Mouse (Mus musculus) megakaryocyte, embryonic 14.5 days (primary cell): ENCODE measurements around the gene H1f0. TPM values are rescaled to one million over a fixed set of nuclear protein-coding genes. Genes with fewer than 3 reads are reported as not detected.
"Not testable (repeated sequence)": the region's sequence is repeated elsewhere in the genome, so short reads cannot be mapped to it uniquely, and the experiment has no call there.

Source experiments
- H3K27me3 ChIP-seq: replicated peaks from 2 replicates; pipeline ENCODE3; 2012; ENCODE audit warnings: inconsistent platforms
- H3K36me3 ChIP-seq: replicated peaks from 2 replicates; pipeline ENCODE3; 2012; ENCODE audit warnings: low read length, inconsistent platforms, mixed read lengths
- H3K4me1 ChIP-seq: 2 replicates; pipeline ENCODE4 v1.6.1; 2012; ENCODE audit warnings: inconsistent platforms
- H3K4me3 ChIP-seq: replicated peaks from 2 replicates; pipeline ENCODE3; 2012; ENCODE audit warnings: moderate library complexity, mild to moderate bottlenecking, inconsistent platforms
- H3K9me3 ChIP-seq: 2 replicates; pipeline ENCODE4 v1.6.1; 2012; ENCODE audit warnings: inconsistent platforms
- FLI1 ChIP-seq: IDR thresholded peaks from 2 replicates; pipeline ENCODE4 v1.6.1; 2012; ENCODE audit warnings: low read length, inconsistent platforms, mixed read lengths
- GATA1 ChIP-seq: IDR thresholded peaks from 3 replicates; pipeline ENCODE4 v1.6.1; 2012; ENCODE audit warnings: mixed read lengths, low read length, inconsistent platforms, borderline replicate concordance
- polyA plus RNA-seq: library from polyadenylated mRNA; stranded (reverse); fragments of >175 nt; gene quantifications from 2 replicates; pipeline ENCODE4 v1.2.3, GENCODE M21; 2012; ENCODE audit warnings: low replicate concordance; ENCODE audit not compliant: insufficient read depth

The H1f0 gene
- polyA plus RNA-seq, 1 experiment: 406 TPM

DNA sequence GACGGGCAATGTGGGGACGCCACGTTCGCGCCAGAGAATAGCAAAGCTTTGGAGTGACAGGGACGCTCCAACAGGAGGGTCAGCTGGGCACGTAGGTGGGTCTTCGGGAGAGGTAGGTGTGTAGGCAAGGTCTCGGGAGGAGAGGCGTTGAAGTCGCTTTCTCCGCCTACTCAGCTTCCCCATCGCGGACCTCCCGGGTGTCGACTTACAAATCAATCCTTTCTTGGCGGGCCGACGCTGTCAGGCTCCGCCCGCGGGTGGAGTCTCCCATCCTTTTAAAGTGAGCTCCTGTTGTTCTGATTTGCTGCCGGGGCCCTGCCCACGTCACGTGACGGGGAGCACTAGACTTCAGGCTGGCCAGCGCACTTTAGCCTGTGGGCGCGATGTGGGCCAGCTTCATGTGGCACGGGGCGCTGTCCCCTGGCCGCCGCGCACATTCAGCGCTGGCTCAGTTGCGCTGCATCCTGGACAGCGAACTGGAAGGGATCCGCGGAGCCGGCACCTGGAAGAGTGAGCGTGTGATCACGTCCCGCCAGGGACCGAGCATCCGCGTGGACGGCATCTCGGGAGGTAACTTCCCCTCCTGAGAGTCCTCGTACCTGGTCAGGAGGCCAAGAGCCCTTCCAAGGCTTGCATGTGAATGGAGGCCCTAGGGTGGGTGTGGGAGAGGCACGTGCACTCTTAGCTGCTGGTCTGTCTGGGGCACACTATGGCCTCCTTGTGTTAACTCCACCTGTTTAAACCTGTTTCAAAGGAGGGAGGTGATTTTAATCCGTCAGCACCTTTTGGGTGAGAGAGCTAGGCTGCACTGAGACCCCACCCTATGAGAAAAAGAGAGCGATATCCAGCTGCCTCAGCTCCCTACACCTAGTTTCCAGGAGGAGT, 2.5 kb downstream of the H1f0 start:
- peaks cover 4% of the 10 kb centered on the region for H3K36me3 ChIP-seq
- peaks cover 39% of the 10 kb centered on the region for H3K4me1 ChIP-seq
- no peaks in the 10 kb centered on the region for H3K9me3 ChIP-seq
- peak overlapping the region; percentile 96 for H3K4me3 ChIP-seq
- TF ChIP-seq FLI1 (no peak), GATA1 (no peak)
- H3K27me3 ChIP-seq: peaks cover 54% of the 10 kb centered on the region

DNA sequence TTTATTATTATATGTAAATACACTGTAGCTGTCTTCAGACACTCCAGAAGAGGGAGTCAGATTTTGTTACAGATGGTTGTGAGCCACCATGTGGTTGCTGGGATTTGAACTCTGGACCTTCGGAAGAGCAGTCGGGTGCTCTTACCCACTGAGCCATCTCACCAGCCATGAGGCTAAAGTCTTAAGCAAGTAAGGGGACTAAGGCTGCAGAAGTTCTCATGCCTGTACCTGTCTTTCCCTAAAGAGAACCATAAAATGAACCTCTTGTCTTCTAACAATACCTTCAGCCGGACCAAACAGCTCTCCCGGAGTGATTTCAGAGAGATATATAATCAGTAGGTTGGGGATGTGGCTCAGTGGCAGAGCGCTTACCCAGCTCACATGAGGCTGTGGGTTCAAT, 3.7 kb downstream of the H1f0 start:
- not testable (repeated sequence) for H3K4me3 ChIP-seq, H3K9me3 ChIP-seq
- Histone ChIP-seq H3K27me3 (peaks cover 56% of the 10 kb centered on the region), H3K36me3 (peaks cover 10% of the 10 kb centered on the region), H3K4me1 (peaks cover 39% of the 10 kb centered on the region)

GRCm38 (mm10) chr15:79037913-79038328, 9.7 kb downstream of the H1f0 start:
- H3K27me3 ChIP-seq: peaks cover 66% of the 10 kb centered on the region
- TF ChIP-seq GATA1 (no peak), FLI1 (no peak)
- peaks cover 56% of the 10 kb centered on the region for H3K4me1 ChIP-seq
- H3K4me3 ChIP-seq: peak overlapping the region; percentile 89
- peaks cover 13% of the 10 kb centered on the region for H3K9me3 ChIP-seq
- H3K36me3 ChIP-seq: peaks cover 21% of the 10 kb centered on the region

- Histone ChIP-seq H3K9me3 (peaks cover 17% of the 10 kb centered on the region), H3K27me3 (peaks cover 70% of the 10 kb centered on the region), H3K4me1 (peaks cover 60% of the 10 kb centered on the region), H3K4me3 (no peak overlapping the region), H3K36me3 (peaks cover 25% of the 10 kb centered on the region)
- TF ChIP-seq FLI1: no peak
Measured at GRCm38 (mm10) chr15:79038331-79038730, 10.1 kb downstream of the H1f0 start.

DNA sequence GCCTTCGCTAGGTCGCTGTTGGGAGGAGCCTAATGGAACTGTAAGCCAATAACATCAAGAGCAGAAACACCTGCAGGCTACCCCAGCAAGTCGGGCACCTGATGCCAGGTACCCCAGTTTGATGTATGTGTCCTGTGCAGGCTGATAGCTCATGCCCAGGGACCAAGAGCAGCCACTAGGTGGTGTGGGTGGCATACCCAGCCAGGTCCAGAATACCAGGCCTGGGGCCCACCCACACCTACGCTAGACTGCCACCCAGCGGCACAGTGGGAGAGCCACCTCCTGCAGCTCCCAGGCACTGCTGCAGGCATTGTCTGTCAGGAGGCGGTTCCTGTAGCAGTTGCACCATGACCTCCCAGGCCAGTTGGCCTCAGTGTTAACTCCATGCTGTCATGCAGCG, 10.6 kb downstream of the H1f0 start:
- TF ChIP-seq GATA1 (no peak), FLI1 (no peak)
- H3K9me3 ChIP-seq: peaks cover 20% of the 10 kb centered on the region
- H3K4me1 ChIP-seq: peaks cover 63% of the 10 kb centered on the region
- H3K36me3 ChIP-seq: peaks cover 30% of the 10 kb centered on the region
- peak overlapping the region; percentile 83 for H3K4me3 ChIP-seq
- H3K27me3 ChIP-seq: peaks cover 72% of the 10 kb centered on the region

DNA sequence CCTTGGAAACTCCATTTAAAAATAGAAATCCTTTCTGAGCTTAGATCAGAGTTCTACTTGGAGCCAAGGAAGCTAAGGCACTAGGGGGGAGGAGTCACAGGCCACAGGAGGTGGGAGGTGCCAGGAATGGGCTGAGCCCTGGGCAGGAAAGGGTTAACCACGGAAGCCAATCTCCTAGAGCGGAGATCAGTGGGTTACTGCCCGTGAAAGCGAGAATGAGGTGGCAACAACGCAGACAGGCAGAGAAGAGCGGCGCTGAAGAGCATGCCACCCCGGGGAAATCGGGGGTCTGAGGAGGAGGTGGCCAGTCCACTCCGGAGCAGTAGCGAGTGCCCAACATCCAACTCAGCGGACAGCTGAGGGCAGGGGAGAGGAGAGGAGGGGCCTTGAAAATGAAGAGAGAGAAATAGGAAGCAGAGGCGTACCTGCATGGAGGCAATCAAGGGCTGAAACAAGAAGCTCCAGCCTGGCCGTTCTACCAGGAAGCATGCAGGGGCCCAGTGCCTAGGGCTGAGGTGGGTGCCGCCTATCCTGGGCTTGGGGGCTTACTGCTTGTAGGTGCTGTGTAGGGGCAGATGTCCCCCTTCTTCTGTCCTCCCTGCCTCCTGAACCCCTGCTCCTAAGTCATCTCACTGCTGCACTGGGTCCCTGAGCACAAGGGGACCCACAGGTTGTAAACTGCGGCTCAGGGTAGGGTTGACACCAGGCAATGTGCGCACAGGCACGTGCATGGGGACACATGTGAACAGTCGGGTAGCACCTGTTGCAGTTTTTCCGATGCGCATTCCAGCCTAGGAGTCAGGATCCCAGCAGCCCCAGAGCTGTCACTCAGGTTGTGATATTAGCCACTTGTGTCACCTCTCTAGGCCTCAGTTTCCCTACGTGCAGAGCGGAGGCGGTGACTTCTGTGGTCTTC, 12.5 kb downstream of the H1f0 start:
- H3K4me1 ChIP-seq: peaks cover 73% of the 10 kb centered on the region
- no peak for TF ChIP-seq GATA1
- TF ChIP-seq FLI1: no peak
- peak overlapping the region; percentile 91 for H3K4me3 ChIP-seq
- peaks cover 27% of the 10 kb centered on the region for H3K36me3 ChIP-seq
- H3K9me3 ChIP-seq: peaks cover 20% of the 10 kb centered on the region
- H3K27me3 ChIP-seq: peaks cover 67% of the 10 kb centered on the region

DNA sequence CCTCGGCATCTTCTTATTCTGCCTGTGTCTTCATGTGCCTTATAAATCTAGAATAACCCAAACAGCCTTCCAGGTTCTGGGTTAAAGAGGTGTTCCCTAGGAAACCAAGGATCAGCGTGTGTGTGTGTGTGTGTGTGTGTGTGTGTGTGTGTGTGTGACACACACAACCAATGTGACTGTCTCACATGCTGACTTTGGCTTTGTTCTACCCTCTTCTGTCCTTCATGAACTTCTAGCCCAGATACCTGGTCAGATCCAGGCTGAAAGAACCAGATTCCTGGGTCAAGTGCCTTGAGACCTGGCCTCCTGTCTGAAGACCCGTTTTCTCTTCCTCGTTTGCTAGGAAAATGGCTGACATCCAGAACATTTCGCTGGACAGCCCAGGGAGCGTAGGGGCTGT, 13.3 kb downstream of the H1f0 start, which contains the start of gene Galr3:
Galr3 (plus strand) TSS at position 301 of the 400 bp plus-strand sequence.
- H3K9me3 ChIP-seq: peaks cover 20% of the 10 kb centered on the region
- H3K27me3 ChIP-seq: peaks cover 62% of the 10 kb centered on the region
- TF ChIP-seq FLI1 (no peak), GATA1 (no peak)
- H3K4me1 ChIP-seq: peaks cover 73% of the 10 kb centered on the region
- H3K36me3 ChIP-seq: peaks cover 22% of the 10 kb centered on the region
- H3K4me3 ChIP-seq: peak within 1 kb of the TSS; percentile 91

DNA sequence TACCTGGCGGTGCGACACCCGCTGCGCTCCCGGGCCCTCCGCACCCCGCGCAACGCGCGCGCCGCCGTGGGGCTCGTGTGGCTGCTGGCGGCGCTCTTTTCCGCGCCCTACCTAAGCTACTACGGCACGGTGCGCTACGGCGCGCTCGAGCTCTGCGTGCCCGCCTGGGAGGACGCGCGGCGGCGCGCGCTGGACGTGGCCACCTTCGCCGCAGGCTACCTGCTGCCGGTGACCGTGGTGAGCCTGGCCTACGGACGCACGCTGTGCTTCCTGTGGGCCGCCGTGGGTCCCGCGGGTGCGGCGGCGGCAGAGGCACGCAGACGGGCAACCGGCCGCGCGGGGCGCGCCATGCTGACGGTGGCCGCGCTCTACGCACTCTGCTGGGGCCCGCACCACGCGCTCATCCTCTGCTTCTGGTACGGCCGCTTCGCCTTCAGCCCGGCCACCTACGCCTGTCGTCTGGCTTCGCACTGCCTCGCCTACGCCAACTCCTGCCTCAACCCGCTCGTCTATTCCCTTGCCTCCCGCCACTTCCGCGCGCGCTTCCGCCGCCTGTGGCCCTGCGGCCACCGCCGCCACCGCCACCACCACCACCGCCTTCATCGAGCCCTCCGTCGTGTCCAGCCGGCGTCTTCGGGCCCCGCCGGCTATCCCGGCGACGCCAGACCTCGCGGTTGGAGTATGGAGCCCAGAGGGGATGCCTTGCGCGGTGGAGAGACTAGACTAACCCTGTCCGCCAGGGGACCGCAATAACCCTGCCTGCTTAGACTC, 14.7 kb downstream of the H1f0 start:
- H3K36me3 ChIP-seq: peaks cover 19% of the 10 kb centered on the region
- TF ChIP-seq FLI1 (no peak), GATA1 (no peak)
- peaks cover 25% of the 10 kb centered on the region for H3K9me3 ChIP-seq
- peak overlapping the region; percentile 79 for H3K4me3 ChIP-seq
- peaks cover 74% of the 10 kb centered on the region for H3K4me1 ChIP-seq
- H3K27me3 ChIP-seq: peaks cover 64% of the 10 kb centered on the region

- TF ChIP-seq FLI1 (no peak), GATA1 (no peak)
- peaks cover 66% of the 10 kb centered on the region for H3K4me1 ChIP-seq
- no peak overlapping the region for H3K4me3 ChIP-seq
- peaks cover 81% of the 10 kb centered on the region for H3K27me3 ChIP-seq
- peaks cover 19% of the 10 kb centered on the region for H3K36me3 ChIP-seq
- peaks cover 25% of the 10 kb centered on the region for H3K9me3 ChIP-seq
Measured at GRCm38 (mm10) chr15:79044837-79045236, 16.6 kb downstream of the H1f0 start.
